Mouse (Mus musculus) heart, adult 11 months (tissue): Measurements from ENCODE around the gene Fitm2.

Experiments
- DNase-seq: peaks from one replicate; pipeline ENCODE4 v3.0.0; 2022

Gene Fitm2

GRCm38 (mm10) chr2:163472466-163472851 is at the start of gene Fitm2:
Gene Fitm2 (minus strand): TSS chr2:163472629.
- DNase-seq = peak; percentile 99

GRCm38 (mm10) chr2:163506300-163507004 is 34.0 kb upstream of the Fitm2 start, which contains the start of gene Hnf4a:
Gene Hnf4a (plus strand): TSS chr2:163506808.
- DNase-seq = no peak

GRCm38 (mm10) chr2:163503191-163503590 is 30.8 kb upstream of the Fitm2 start:
- DNase-seq = no peak

GRCm38 (mm10) chr2:163502219-163502618 is 29.8 kb upstream of the Fitm2 start:
- DNase-seq = peak; percentile 95

- no peak for DNase-seq
Measured at GRCm38 (mm10) chr2:163494456-163494855, 22.0 kb upstream of the Fitm2 start.

- DNase-seq = no peak
Measured at GRCm38 (mm10) chr2:163493976-163494375, 21.5 kb upstream of the Fitm2 start.

- no peak for DNase-seq
Measured at GRCm38 (mm10) chr2:163493031-163493430, 20.6 kb upstream of the Fitm2 start.

GRCm38 (mm10) chr2:163492018-163492417 is 19.6 kb upstream of the Fitm2 start, which contains the start of gene R3hdml:
Gene R3hdml (plus strand): TSS chr2:163492318.
- DNase-seq = no peak

- DNase-seq = no peak
Measured at GRCm38 (mm10) chr2:163491351-163491750, 18.9 kb upstream of the Fitm2 start.

- no peak for DNase-seq
Measured at GRCm38 (mm10) chr2:163490656-163491055, 18.2 kb upstream of the Fitm2 start.

- no peak for DNase-seq
Measured at GRCm38 (mm10) chr2:163489725-163490291, 17.4 kb upstream of the Fitm2 start.

- no peak for DNase-seq
Measured at GRCm38 (mm10) chr2:163487360-163487759, 14.9 kb upstream of the Fitm2 start.

- DNase-seq = no peak
Measured at GRCm38 (mm10) chr2:163481539-163482029, 9.2 kb upstream of the Fitm2 start.

GRCm38 (mm10) chr2:163480191-163480825 is 7.9 kb upstream of the Fitm2 start:
- DNase-seq = no peak

GRCm38 (mm10) chr2:163471710-163472465 is 541 bp downstream of the Fitm2 start:
- DNase-seq = no peak

GRCm38 (mm10) chr2:163471136-163471535 is 1.3 kb downstream of the Fitm2 start:
- DNase-seq = peak; percentile 97

- DNase-seq = peak; percentile 91
Measured at GRCm38 (mm10) chr2:163469711-163470110, 2.7 kb downstream of the Fitm2 start.

GRCm38 (mm10) chr2:163468866-163469265 is 3.6 kb downstream of the Fitm2 start:
- DNase-seq = no peak

- DNase-seq = peak; percentile 91
Measured at GRCm38 (mm10) chr2:163467585-163467984, 4.8 kb downstream of the Fitm2 start.

GRCm38 (mm10) chr2:163466771-163467170 is 5.7 kb downstream of the Fitm2 start:
- DNase-seq = no peak

GRCm38 (mm10) chr2:163464562-163464961 is 7.9 kb downstream of the Fitm2 start:
- peak; percentile 95 for DNase-seq

GRCm38 (mm10) chr2:163463998-163464397 is 8.4 kb downstream of the Fitm2 start:
- peak; percentile 92 for DNase-seq

GRCm38 (mm10) chr2:163463251-163463769 is 9.1 kb downstream of the Fitm2 start:
- no peak for DNase-seq
